Mouse (Mus musculus) CH12.LX (cell line): Measurements from ENCODE around the gene Mt3. TPM values are rescaled to one million over a fixed set of nuclear protein-coding genes. Genes with fewer than 3 reads are reported as not detected.

Experiments used
- DNase-seq: peaks from one replicate; pipeline ENCODE4 v3.0.0-alpha.2; 2013; ENCODE audit errors: extremely low read depth
- H3K27ac ChIP-seq: 2 replicates; pipeline ENCODE4 v1.5.1; 2012; ENCODE audit warnings: low read depth, mild to moderate bottlenecking, control low read depth, moderate library complexity; ENCODE audit not compliant: insufficient read depth
- H3K27me3 ChIP-seq: replicated peaks from 2 replicates; pipeline ENCODE3; 2012; ENCODE audit warnings: inconsistent platforms
- H3K36me3 ChIP-seq, 2 experiments: replicated peaks in 1 of 2; 2 replicates each; pipeline versions ENCODE3 to v1.6.1; 2012; ENCODE audit warnings: inconsistent platforms in 1 of 2, low read length in 1 of 2, mild to moderate bottlenecking in 1 of 2, mixed read lengths in 1 of 2, moderate library complexity in 1 of 2; ENCODE audit not compliant: control insufficient read depth in 1 of 2, insufficient read depth in 1 of 2
- H3K4me1 ChIP-seq, 2 experiments: 2 replicates each; pipeline ENCODE4 v1.6.1; 2012; ENCODE audit warnings: inconsistent platforms in 1 of 2, moderate library complexity in 1 of 2; ENCODE audit not compliant: insufficient read depth in 2 of 2, control insufficient read depth in 1 of 2
- H3K4me2 ChIP-seq: 2 replicates; pipeline ENCODE4 v1.6.1; 2012; ENCODE audit warnings: low read depth, mild to moderate bottlenecking, control low read depth; ENCODE audit not compliant: poor library complexity, insufficient read depth, severe bottlenecking
- H3K4me3 ChIP-seq, 3 experiments: fragments of 150-350 bp in 1 of 3; sonication (generic) in 1 of 3; replicated peaks in 1 of 3; 2 replicates each; pipeline versions ENCODE3 to v1.5.1; 2011 to 2012; ENCODE audit warnings: low read depth in 2 of 3, low read length in 2 of 3, mild to moderate bottlenecking in 2 of 3, moderate library complexity in 2 of 3, control low read depth in 1 of 3, improper control_type of control experiment in 1 of 3, inconsistent platforms in 1 of 3, mixed read lengths in 1 of 3; ENCODE audit not compliant: poor library complexity in 1 of 3
- H3K79me2 ChIP-seq: replicated peaks from 2 replicates; pipeline ENCODE4 v1.6.1; 2012; ENCODE audit warnings: mild to moderate bottlenecking, moderate library complexity; ENCODE audit not compliant: control insufficient read depth, poor library complexity, insufficient read depth, severe bottlenecking; ENCODE audit errors: extremely low read depth
- H3K9ac ChIP-seq: 2 replicates; pipeline ENCODE4 v1.6.1; 2012; ENCODE audit warnings: low read depth, mild to moderate bottlenecking, control low read depth, moderate library complexity; ENCODE audit not compliant: insufficient read depth
- H3K9me3 ChIP-seq: replicated peaks from 2 replicates; pipeline ENCODE3; 2012; ENCODE audit warnings: low read length, inconsistent platforms, mixed read lengths
- BHLHE40 ChIP-seq: IDR thresholded peaks from 2 replicates; pipeline ENCODE4 v1.6.1; 2011; ENCODE audit warnings: mild to moderate bottlenecking, low read depth, low read length, improper control_type of control experiment
- CHD1 ChIP-seq: IDR thresholded peaks from 2 replicates; pipeline ENCODE4 v1.6.1; 2012; ENCODE audit warnings: low read depth, low read length, improper control_type of control experiment, inconsistent platforms
- CHD2 ChIP-seq: IDR thresholded peaks from 2 replicates; pipeline ENCODE4 v1.6.1; 2011; ENCODE audit warnings: low read length, improper control_type of control experiment
- CTCF ChIP-seq, 2 experiments: IDR thresholded peaks in 1 of 2; conservative IDR thresholded peaks in 1 of 2; 2 replicates each; pipeline ENCODE4 v1.5.1; 2011 to 2012; ENCODE audit warnings: low read depth in 2 of 2, low read length in 2 of 2, improper control_type of control experiment in 1 of 2, inconsistent platforms in 1 of 2, mild to moderate bottlenecking in 1 of 2, moderate library complexity in 1 of 2
- E2F4 ChIP-seq: IDR thresholded peaks from 2 replicates; pipeline ENCODE4 v1.6.1; 2011; ENCODE audit warnings: low read depth, low read length, improper control_type of control experiment; ENCODE audit not compliant: insufficient replicate concordance
- ELF1 ChIP-seq: IDR thresholded peaks from 2 replicates; pipeline ENCODE4 v1.6.1; 2014; ENCODE audit warnings: low read depth, mild to moderate bottlenecking, inconsistent platforms, low read length, improper control_type of control experiment
- EP300 ChIP-seq: IDR thresholded peaks from 2 replicates; pipeline ENCODE4 v1.6.1; 2011; ENCODE audit warnings: low read length, improper control_type of control experiment
- ETS1 ChIP-seq: conservative IDR thresholded peaks from 2 replicates; pipeline ENCODE4 v1.6.1; 2012; ENCODE audit warnings: low read depth, mild to moderate bottlenecking, inconsistent platforms, low read length, improper control_type of control experiment, moderate library complexity
- GABPA ChIP-seq: IDR thresholded peaks from 2 replicates; pipeline ENCODE4 v1.6.1; 2012; ENCODE audit warnings: low read depth, low read length, improper control_type of control experiment, inconsistent platforms; ENCODE audit not compliant: insufficient replicate concordance
- HCFC1 ChIP-seq: IDR thresholded peaks from 2 replicates; pipeline ENCODE4 v1.6.1; 2012; ENCODE audit warnings: low read depth, mild to moderate bottlenecking, inconsistent platforms, low read length, improper control_type of control experiment
- IRF4 ChIP-seq: IDR thresholded peaks from 2 replicates; pipeline ENCODE4 v1.6.1; 2014; ENCODE audit warnings: low read depth, mild to moderate bottlenecking, inconsistent platforms, low read length, improper control_type of control experiment
- JUN ChIP-seq: IDR thresholded peaks from 2 replicates; pipeline ENCODE4 v1.6.1; 2011; ENCODE audit warnings: low read depth, mild to moderate bottlenecking, low read length, improper control_type of control experiment, moderate library complexity; ENCODE audit not compliant: insufficient read depth
- JUND ChIP-seq: conservative IDR thresholded peaks from 2 replicates; pipeline ENCODE4 v1.6.1; 2011; ENCODE audit warnings: low read depth, low read length, improper control_type of control experiment
- KAT2A ChIP-seq: IDR thresholded peaks from 2 replicates; pipeline ENCODE4 v1.6.1; 2012; ENCODE audit warnings: low read length, improper control_type of control experiment, inconsistent platforms; ENCODE audit not compliant: insufficient replicate concordance
- MAFK ChIP-seq: IDR thresholded peaks from 2 replicates; pipeline ENCODE4 v1.6.1; 2011; ENCODE audit warnings: low read length, improper control_type of control experiment; ENCODE audit not compliant: insufficient replicate concordance
- MAX ChIP-seq: IDR thresholded peaks from 2 replicates; pipeline ENCODE4 v1.6.1; 2011; ENCODE audit warnings: low read length, improper control_type of control experiment
- MAZ ChIP-seq: IDR thresholded peaks from 2 replicates; pipeline ENCODE4 v1.6.1; 2012; ENCODE audit warnings: low read depth, mild to moderate bottlenecking, inconsistent platforms, low read length, improper control_type of control experiment, moderate library complexity
- MEF2A ChIP-seq: IDR thresholded peaks from 2 replicates; pipeline ENCODE4 v1.6.1; 2014; ENCODE audit warnings: low read depth, mild to moderate bottlenecking, inconsistent platforms, low read length, improper control_type of control experiment, borderline replicate concordance
- MXI1 ChIP-seq: IDR thresholded peaks from 2 replicates; pipeline ENCODE4 v1.6.1; 2011; ENCODE audit warnings: mild to moderate bottlenecking, low read depth, low read length, improper control_type of control experiment
- MYC ChIP-seq: IDR thresholded peaks from 2 replicates; pipeline ENCODE4 v1.6.1; 2011; ENCODE audit warnings: low read depth, mild to moderate bottlenecking, improper control_type of control experiment, low read length
- NELFE ChIP-seq: IDR thresholded peaks from 2 replicates; pipeline ENCODE4 v1.6.1; 2011; ENCODE audit warnings: low read depth, low read length, improper control_type of control experiment
- NRF1 ChIP-seq: IDR thresholded peaks from 2 replicates; pipeline ENCODE4 v1.6.1; 2014; ENCODE audit warnings: low read depth, mild to moderate bottlenecking, inconsistent platforms, low read length, improper control_type of control experiment, moderate library complexity
- PAX5 ChIP-seq: IDR thresholded peaks from 2 replicates; pipeline ENCODE4 v1.6.1; 2012; ENCODE audit warnings: low read length, inconsistent platforms, mixed read lengths
- POLR2A ChIP-seq: IDR thresholded peaks from 2 replicates; pipeline ENCODE4 v1.6.1; 2011; ENCODE audit warnings: low read depth, mild to moderate bottlenecking, improper control_type of control experiment, low read length
- POLR2AphosphoS2 ChIP-seq: IDR thresholded peaks from 2 replicates; pipeline ENCODE4 v1.6.1; 2011; ENCODE audit warnings: low read depth, low read length, improper control_type of control experiment
- RAD21 ChIP-seq: IDR thresholded peaks from 2 replicates; pipeline ENCODE4 v1.6.1; 2011; ENCODE audit warnings: low read depth, mild to moderate bottlenecking, low read length, improper control_type of control experiment, moderate library complexity
- RCOR1 ChIP-seq: conservative IDR thresholded peaks from 2 replicates; pipeline ENCODE4 v1.6.1; 2012; ENCODE audit warnings: low read depth, mild to moderate bottlenecking, inconsistent platforms, low read length, improper control_type of control experiment
- SIN3A ChIP-seq: IDR thresholded peaks from 2 replicates; pipeline ENCODE4 v1.6.1; 2012; ENCODE audit warnings: low read length, improper control_type of control experiment, inconsistent platforms
- SMC3 ChIP-seq: IDR thresholded peaks from 2 replicates; pipeline ENCODE4 v1.6.1; 2011; ENCODE audit warnings: low read depth, low read length, improper control_type of control experiment
- TBP ChIP-seq: conservative IDR thresholded peaks from 2 replicates; pipeline ENCODE4 v1.6.1; 2011; ENCODE audit warnings: low read depth, low read length, improper control_type of control experiment
- TCF12 ChIP-seq: IDR thresholded peaks from 2 replicates; pipeline ENCODE4 v1.6.1; 2014; ENCODE audit warnings: low read depth, mild to moderate bottlenecking, inconsistent platforms, low read length, improper control_type of control experiment
- UBTF ChIP-seq: IDR thresholded peaks from 2 replicates; pipeline ENCODE4 v1.6.1; 2012; ENCODE audit warnings: low read depth, mild to moderate bottlenecking, inconsistent platforms, low read length, improper control_type of control experiment, moderate library complexity
- USF1 ChIP-seq: IDR thresholded peaks from 2 replicates; pipeline ENCODE4 v1.6.1; 2014; ENCODE audit warnings: low read depth, mild to moderate bottlenecking, inconsistent platforms, low read length, improper control_type of control experiment
- USF2 ChIP-seq: conservative IDR thresholded peaks from 2 replicates; pipeline ENCODE4 v1.6.1; 2011; ENCODE audit warnings: low read depth, low read length, improper control_type of control experiment
- ZC3H11A ChIP-seq: IDR thresholded peaks from 2 replicates; pipeline ENCODE4 v1.6.1; 2012; ENCODE audit warnings: low read depth, mild to moderate bottlenecking, inconsistent platforms, low read length, improper control_type of control experiment
- ZKSCAN1 ChIP-seq: IDR thresholded peaks from 2 replicates; pipeline ENCODE4 v1.6.1; 2012; ENCODE audit warnings: low read depth, inconsistent platforms, low read length, improper control_type of control experiment, borderline replicate concordance
- ZMIZ1 ChIP-seq: IDR thresholded peaks from 2 replicates; pipeline ENCODE4 v1.6.1; 2012; ENCODE audit warnings: low read depth, mild to moderate bottlenecking, inconsistent platforms, low read length, improper control_type of control experiment
- ZNF384 ChIP-seq: IDR thresholded peaks from 2 replicates; pipeline ENCODE4 v1.6.1; 2012; ENCODE audit warnings: low read depth, low read length, improper control_type of control experiment, inconsistent platforms
- dilution Hi-C: fragments of 300-500 bp; cut with MboI; formaldehyde crosslinking; loops from 2 replicates; pipeline ENCODE4 v1.14.3; 2020; ENCODE audit warnings: low sequenced_read_pairs; ENCODE audit not compliant: extremely low pct_unique_long_range_greater_than_20kb, extremely low pct_ligation_motif_present
- in situ Hi-C: fragments of 300-500 bp; cut with MboI; formaldehyde crosslinking; loops from 3 replicates; pipeline ENCODE4 v1.14.3; 2019; ENCODE audit warnings: low sequenced_read_pairs, low pct_ligation_motif_present, low pct_unique_long_range_greater_than_20kb, mixed read lengths
- polyA plus RNA-seq: library from polyadenylated mRNA; unstranded; fragments of >175 nt; gene quantifications from 2 replicates; pipeline ENCODE4 v1.2.1, GENCODE M21; 2012; ENCODE audit warnings: low read depth; ENCODE audit not compliant: insufficient read length
- total RNA-seq, 2 experiments: library from RNA; depleted of rRNA; stranded (reverse); fragments of 300-350 nt in 1 of 2; fragments of >200 nt in 1 of 2; gene quantifications; 2 replicates each; pipeline ENCODE4 v1.2.3; 2012 to 2014

Gene Mt3
- total and polyA plus RNA-seq, 3 experiments: 1.9 to 20.6 TPM; not detected in 1

DNA sequence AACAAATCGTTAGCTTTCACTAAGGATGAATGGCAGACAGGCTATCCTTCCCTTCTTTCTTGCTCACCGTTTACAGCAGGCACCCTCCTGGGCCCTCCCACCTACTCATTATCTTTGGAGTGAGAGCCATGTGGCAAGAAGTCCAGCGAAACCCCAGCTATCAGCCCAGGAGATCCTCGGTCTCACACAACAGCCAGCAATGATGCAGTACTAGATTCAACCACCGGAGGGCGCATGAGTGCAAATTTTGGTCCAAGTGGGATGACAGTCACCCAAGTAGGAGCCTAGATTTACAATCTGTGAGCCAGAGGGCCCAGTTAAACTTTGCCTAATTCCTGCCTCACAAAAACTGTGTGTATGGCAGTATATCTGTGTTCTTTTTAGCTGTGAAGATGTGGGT is 14.8 kb downstream of the Mt3 start:
- dilution Hi-C loops: no loop called here
- H3K4me2 ChIP-seq: peak overlapping the region; percentile 67
- no peak for TF ChIP-seq CHD1
- TF ChIP-seq BHLHE40: 0 out of 2 replicates have a peak, but pooled peaks have one; percentile 25
- no peak for TF ChIP-seq ZMIZ1
- TF ChIP-seq USF2: no peak
- TF ChIP-seq POLR2A: no peak
- TF ChIP-seq MAFK: no peak
- peak; percentile 72 for TF ChIP-seq ZC3H11A
- no peak for TF ChIP-seq ETS1
- TF ChIP-seq ELF1: 0 out of 2 replicates have a peak, but pooled peaks have one; percentile 9
- TF ChIP-seq SIN3A: peak; percentile 61
- TF ChIP-seq MAX: no peak
- TF ChIP-seq SMC3: peak; percentile 97
- TF ChIP-seq E2F4: no peak
- peak; percentile 39; the same call in 1 of the 2 replicates for TF ChIP-seq NRF1
- no peak for TF ChIP-seq JUND
- TF ChIP-seq CHD2: no peak
- no peak for TF ChIP-seq HCFC1
- no peak for TF ChIP-seq UBTF
- TF ChIP-seq ZKSCAN1: no peak
- TF ChIP-seq NELFE: peak; percentile 45; the same call in 1 of the 2 replicates
- no peak for TF ChIP-seq POLR2AphosphoS2
- TF ChIP-seq MYC: no peak
- TF ChIP-seq MEF2A: no peak
- no peak for TF ChIP-seq ZNF384
- TF ChIP-seq CTCF (conservative IDR thresholded peaks at IDR 0.05 in 1 of 2, IDR thresholded peaks at IDR 0.05 in 1 of 2; ENCODE audit: low read depth in 2 of 2, low read length in 2 of 2): peak; percentile 92 to 96
- TF ChIP-seq MAZ: no peak
- TF ChIP-seq GABPA: no peak
- TF ChIP-seq TBP: no peak
- no peak for TF ChIP-seq USF1
- TF ChIP-seq KAT2A: no peak
- TF ChIP-seq IRF4: peak; percentile 70; the same call in 1 of the 2 replicates
- TF ChIP-seq TCF12: peak; percentile 46; the same call in 1 of the 2 replicates
- TF ChIP-seq RAD21: peak; percentile 84
- no peak for TF ChIP-seq PAX5
- no peak for TF ChIP-seq RCOR1
- TF ChIP-seq JUN: no peak
- TF ChIP-seq EP300: no peak
- no peak for TF ChIP-seq MXI1
- no peaks in the 10 kb centered on the region for H3K79me2 ChIP-seq
- peak; percentile 80 for DNase-seq
- in situ Hi-C loops: loop anchor here (5.0 kb wide), 1 partner anchor 35 kb away; no protein-coding TSS in a partner anchor
- H3K4me1 ChIP-seq: peaks cover 7 to 11% of the 10 kb centered on the region in 2 experiments
- H3K36me3 ChIP-seq: no peaks in the 10 kb centered on the region
- H3K9ac ChIP-seq: peak overlapping the region; percentile 53; the same call in 1 of the 2 replicates
- H3K27me3 ChIP-seq: peaks cover 31% of the 10 kb centered on the region
- no peak overlapping the region for H3K27ac ChIP-seq
- no peaks in the 10 kb centered on the region for H3K9me3 ChIP-seq
- H3K4me3 ChIP-seq: no peak overlapping the region
